Mouse (Mus musculus): ENCODE results near the gene BC049715.

Gene BC049715

DNA sequence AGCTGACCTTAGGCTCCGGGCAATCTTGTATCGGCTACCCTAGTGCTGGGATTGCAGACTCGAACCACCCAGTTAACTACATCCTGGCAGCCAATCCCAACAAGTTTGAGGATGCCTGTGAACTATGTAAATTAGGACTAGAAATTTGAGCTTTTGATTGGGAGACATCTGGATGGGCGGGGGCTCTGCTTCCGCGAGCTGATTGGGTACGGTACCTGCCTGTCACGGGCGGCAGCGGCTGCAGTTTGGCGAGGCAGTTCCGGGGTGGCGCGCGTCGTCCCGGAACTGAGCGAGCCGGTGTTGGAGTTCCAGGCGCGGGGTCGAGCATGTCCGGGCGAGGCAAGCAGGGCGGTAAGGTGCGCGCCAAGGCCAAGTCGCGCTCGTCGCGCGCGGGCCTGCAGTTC is 19.4 kb upstream of the BC049715 start, which contains the start of gene H2afj:
H2afj (plus strand) TSS at position 231 of the 404 bp plus-strand sequence.
- peak; percentile 99 for DNase-seq (ENCODE audit: low read depth, low spot score)

- DNase-seq (ENCODE audit: low read depth, low spot score) = no peak
Observed at GRCm38 (mm10) chr6:136808631-136809046, 18.8 kb upstream of the BC049715 start.

GRCm38 (mm10) chr6:136809077-136809476 is 18.3 kb upstream of the BC049715 start:
- DNase-seq (ENCODE audit: low read depth, low spot score) = no peak

DNA sequence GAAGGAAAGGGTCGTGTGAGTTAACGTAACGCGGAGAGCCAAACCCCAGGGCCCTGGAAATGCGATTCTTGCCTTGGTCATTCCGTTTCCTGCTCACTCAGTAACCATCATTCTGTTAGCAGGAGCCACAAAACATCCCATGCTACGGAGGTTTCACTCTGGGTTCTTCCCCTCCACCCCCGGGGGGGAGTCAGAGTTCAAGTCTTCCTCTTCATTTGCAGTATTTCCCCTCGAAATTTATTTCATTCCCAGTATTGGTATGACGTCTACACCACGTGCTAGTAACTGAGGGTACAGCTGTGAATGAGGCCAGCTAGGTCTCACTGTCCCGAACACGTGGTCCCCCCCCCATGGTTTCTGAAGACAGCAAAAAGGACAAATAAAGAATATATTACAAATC is 17.8 kb upstream of the BC049715 start:
- DNase-seq (ENCODE audit: low read depth, low spot score) = no peak

DNA sequence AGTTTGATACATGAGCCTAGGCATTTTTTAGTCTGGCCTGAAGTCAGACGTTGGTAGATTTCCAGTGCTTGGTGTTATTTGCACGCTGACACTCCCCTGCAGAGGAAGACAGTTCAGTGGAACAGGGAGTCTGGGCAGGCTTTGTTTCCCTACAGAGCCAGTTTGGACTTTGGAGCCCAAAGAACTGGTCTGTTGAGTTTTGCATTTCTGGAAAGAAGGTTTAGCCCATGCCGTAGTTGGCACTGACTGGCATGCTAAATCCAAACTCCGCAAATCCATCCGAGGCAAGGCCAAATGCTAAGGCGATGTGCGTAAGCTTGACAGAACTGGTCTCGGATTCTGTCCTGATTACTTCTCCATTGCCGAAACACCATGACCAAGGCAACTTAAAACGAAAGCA is 16.2 kb upstream of the BC049715 start:
- no peak for DNase-seq (ENCODE audit: low read depth, low spot score)

GRCm38 (mm10) chr6:136813117-136813516 is 14.3 kb upstream of the BC049715 start:
- peak; percentile 72 for DNase-seq (ENCODE audit: low read depth, low spot score)

- no peak for DNase-seq (ENCODE audit: low read depth, low spot score)
Observed at GRCm38 (mm10) chr6:136815381-136815780, 12.0 kb upstream of the BC049715 start.

DNA sequence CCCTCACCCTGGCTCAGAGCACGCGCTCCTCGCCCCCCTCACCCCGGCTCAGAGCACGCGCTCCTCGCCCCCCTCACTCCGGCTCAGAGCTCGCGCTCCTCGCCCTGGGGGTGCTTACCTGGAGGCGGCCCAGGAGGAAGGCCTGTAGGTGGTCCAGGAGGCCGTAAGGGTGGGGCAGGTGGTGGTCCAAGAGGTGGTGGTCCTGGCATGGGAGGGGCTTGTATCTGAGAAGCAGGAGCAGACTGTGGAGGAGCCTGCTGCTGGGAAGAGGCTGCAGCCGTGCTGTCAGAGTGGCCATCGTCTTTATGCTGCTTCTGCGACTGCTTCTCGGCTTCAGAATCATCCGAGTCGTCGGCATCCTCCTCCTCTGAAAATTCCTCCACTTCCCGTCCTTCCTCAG is 10.6 kb upstream of the BC049715 start:
- no peak for DNase-seq (ENCODE audit: low read depth, low spot score)

DNA sequence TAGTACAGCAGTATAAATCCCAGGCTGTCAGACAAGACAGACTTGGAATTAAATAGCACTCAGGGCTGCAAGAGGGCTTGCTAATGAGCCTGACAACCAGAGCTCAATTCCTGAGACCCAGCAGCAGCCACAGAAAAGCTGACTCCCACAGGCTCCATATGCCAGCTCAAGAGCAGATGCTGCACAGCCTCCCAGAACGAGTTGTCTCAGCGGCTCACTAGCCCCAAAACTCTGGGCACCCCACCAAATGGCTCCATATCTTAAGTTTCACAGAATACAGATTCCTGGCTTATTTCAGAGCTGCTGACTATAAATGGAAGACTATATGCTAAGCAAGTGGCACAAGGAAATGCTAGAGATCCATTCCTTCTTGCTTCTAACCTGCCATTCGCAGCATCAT is 9.9 kb upstream of the BC049715 start:
- DNase-seq (ENCODE audit: low read depth, low spot score) = no peak

GRCm38 (mm10) chr6:136820381-136820780 is 7.0 kb upstream of the BC049715 start:
- no peak for DNase-seq (ENCODE audit: low read depth, low spot score)

GRCm38 (mm10) chr6:136821086-136821485 is 6.3 kb upstream of the BC049715 start:
- DNase-seq (ENCODE audit: low read depth, low spot score) = no peak

GRCm38 (mm10) chr6:136824987-136825386 is 2.4 kb upstream of the BC049715 start:
- no peak for DNase-seq (ENCODE audit: low read depth, low spot score)

DNA sequence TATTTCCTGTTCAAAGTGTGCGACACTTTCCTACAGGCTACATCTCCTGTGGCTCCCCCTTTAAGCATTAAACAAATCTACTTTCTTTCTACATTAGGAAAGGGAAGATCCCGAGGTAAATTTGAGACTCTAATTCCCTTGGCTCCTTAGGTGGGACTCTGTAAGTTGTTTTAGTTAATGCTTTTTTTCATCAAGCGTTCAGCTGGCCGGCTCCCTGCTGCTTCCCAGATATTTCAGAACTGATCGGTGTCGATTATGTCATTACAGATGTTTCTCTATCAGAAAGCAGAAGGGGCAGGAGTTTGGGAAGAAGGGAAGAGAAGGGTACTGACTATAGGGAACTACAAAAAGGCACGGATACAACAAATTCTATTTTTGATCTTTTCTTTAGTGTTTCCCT is 310 bp upstream of the BC049715 start:
- DNase-seq (ENCODE audit: low read depth, low spot score) = no peak

GRCm38 (mm10) chr6:136827881-136828561 is 595 bp downstream of the BC049715 start, which contains the start of gene Wbp11:
Gene Wbp11, minus strand, starts transcription at chr6:136828233.
- DNase-seq (ENCODE audit: low read depth, low spot score) = peak; percentile 99

- no peak for DNase-seq (ENCODE audit: low read depth, low spot score)
Observed at GRCm38 (mm10) chr6:136828681-136829080, 1.3 kb downstream of the BC049715 start.

GRCm38 (mm10) chr6:136831712-136832111 is 4.3 kb downstream of the BC049715 start:
- DNase-seq (ENCODE audit: low read depth, low spot score) = no peak

DNA sequence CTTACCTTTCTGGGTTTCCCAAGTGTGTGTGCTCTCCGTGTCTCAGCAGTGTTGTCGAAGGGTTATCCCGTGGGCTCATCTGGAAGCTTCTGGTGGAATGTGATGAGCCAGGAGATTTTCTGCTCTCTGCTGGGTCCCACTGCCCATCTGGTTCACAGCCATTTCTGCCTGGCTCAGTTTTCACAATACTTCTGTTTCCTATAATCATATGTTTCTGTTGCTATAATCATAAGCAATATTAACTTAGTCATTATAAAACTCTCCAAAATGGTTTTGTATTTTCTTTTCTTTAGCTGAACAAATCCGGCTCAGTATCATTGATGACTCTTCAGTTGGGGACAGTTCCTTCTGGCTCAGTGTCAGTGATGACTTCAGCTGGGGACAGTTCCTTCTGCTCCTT is 7.9 kb downstream of the BC049715 start, which contains the start of gene Smco3:
Smco3 (minus strand) TSS at position 101 of the 400 bp plus-strand sequence.
- no peak for DNase-seq (ENCODE audit: low read depth, low spot score)

DNA sequence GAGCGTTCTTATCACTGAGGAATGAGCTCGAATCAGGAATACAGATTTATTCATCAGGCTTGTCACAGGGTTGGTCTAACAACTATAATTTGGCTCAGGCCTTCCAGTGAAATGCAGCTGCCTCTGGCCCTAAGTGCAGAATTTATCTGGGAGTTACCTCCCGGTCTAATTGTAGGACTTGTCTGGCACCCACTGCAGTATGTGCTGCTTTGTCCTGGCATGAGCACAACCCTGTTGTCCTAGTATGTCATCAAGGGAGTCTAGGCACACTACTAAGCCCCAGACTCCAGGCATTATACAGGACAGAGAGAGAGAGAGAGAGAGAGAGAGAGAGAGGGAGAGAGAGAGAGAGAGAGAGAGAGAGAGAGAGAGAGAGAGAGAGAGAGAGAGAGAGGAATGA is 9.9 kb downstream of the BC049715 start:
- no peak for DNase-seq (ENCODE audit: low read depth, low spot score)

DNA sequence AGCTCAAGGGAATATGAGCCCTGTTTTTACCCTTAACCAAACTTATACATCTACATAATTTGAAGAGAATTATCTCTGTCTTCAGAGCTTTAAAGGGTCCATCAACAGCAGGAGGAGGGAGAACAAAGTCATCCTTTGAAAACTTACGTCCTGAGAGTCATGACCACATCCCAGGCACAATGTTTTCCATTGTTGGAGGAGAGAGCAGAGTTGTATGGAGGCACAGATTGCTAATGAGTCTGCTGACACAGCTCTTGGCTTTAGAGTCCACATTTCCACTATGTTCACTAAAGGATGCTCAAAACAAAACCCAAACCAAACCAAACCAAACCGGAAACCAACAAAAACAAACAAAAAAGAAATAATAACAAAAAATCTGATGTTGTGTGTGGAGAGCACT is 17.5 kb downstream of the BC049715 start:
- DNase-seq (ENCODE audit: low read depth, low spot score) = no peak

GRCm38 (mm10) chr6:136845706-136846480 is 18.5 kb downstream of the BC049715 start:
- no peak for DNase-seq (ENCODE audit: low read depth, low spot score)

DNA sequence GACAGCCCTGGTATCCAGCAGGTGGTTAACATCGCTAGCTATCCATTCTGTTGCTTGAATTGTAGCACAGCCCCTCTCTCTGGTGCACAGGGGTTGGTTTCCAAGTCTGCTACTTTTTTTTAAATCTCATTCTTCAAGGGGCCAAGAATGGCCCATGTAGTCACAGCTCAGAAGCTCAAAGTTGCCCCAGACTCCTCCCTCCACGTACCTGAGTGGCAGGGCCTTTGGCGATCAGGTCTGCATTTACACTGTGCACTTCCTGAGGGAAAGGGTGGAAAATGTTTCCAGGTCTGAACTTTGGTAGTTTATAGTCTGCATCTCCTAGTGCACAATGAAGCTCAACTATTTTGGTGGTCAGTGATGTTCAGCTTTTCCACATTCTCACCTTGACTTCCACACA is 19.8 kb downstream of the BC049715 start:
- no peak for DNase-seq (ENCODE audit: low read depth, low spot score)

DNA sequence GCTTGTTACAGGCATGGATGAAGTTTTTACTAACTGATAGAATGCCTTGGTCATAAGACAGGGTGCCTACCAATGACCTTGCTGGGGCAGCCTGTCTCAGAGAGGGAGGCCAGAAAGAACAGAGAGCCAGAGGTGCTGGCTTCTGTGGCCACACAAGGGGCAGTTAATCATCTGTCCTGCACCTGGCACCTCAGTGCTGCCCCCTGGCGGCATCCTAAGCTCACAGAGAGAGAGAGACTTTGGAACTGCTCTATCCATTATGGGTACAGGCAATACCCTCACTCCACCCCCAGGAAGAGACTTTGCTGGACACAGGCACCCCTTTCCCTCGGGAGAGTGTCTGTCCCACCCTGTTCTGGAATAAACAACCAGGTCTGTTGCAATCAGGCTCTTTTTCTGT is 20.4 kb downstream of the BC049715 start:
- DNase-seq (ENCODE audit: low read depth, low spot score) = peak; percentile 77

- DNase-seq (ENCODE audit: low read depth, low spot score) = no peak
Observed at GRCm38 (mm10) chr6:136848399-136848798, 21.0 kb downstream of the BC049715 start.
